Mouse (Mus musculus): ENCODE data around the gene Nutf2. TPM values are rescaled to one million over a fixed set of nuclear protein-coding genes. Genes with fewer than 3 reads are reported as not detected.

Gene Nutf2
- polyA plus RNA-seq, 1 experiment = 15.3 TPM

DNA sequence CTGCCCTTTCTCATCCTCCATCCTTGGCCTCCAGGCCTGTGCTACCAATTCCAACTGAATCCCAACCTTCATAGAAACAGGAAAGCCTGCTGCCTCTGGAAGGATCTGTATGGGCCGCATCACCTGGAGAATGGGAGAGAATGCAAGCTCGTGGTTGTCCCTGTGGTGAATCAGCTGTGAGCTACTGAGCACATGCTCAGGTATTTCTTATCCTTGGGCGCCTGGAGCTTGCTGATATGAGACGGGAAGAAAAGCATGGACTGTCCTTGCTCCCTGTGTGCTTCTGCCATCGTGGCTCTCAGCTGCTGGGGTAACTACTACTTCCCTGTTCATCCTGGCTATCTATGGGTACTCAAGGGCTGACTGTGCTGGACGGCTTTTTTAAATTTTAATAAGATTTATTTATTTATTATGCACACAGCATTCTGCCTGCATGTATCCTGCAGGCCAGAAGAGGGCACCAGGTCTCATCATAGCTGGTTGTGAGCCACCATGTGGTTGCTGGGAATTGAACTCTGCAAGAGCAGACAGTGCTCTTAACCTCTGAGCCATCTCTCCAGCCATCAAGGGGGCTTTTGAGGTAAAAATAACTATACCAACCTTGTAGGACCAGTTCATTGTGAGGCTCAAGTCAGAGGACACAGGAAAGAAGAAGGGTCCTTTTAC, 6.1 kb downstream of the Nutf2 start:
- 72% methylated on average over 6 of the region's 6 CpGs for WGBS
- peaks cover 8% of the 10 kb centered on the region for H3K36me3 ChIP-seq (ENCODE audit: control insufficient read depth, insufficient read depth, low read length)

GRCm38 (mm10) chr8:105874301-105874700, 13.9 kb downstream of the Nutf2 start:
- H3K4me3 ChIP-seq (ENCODE audit: low read depth, low read length) = no peak overlapping the region
- H3K4me1 ChIP-seq (ENCODE audit: control insufficient read depth, insufficient read depth, insufficient read length, low read length) = no peaks in the 10 kb centered on the region
- peaks cover 24% of the 10 kb centered on the region for H3K36me3 ChIP-seq (ENCODE audit: control insufficient read depth, insufficient read depth, low read length)
- 77% methylated on average over 6 of the region's 6 CpGs for WGBS
- no peak for TF ChIP-seq POLR2A (IDR thresholded peaks at IDR 0.05; ENCODE audit: low read depth, low read length)
- TF ChIP-seq CTCF (IDR thresholded peaks at IDR 0.05; ENCODE audit: extremely low read depth, insufficient read length, insufficient replicate concordance, low read depth, low read length) = no peak
- H3K27ac ChIP-seq (ENCODE audit: insufficient read depth, low read depth, low read length) = no peak overlapping the region
- H3K27me3 ChIP-seq (ENCODE audit: control insufficient read depth, insufficient read depth, low read length) = no peaks in the 10 kb centered on the region

More for the DNA sequence above, 6.1 kb downstream of the Nutf2 start:
- TF ChIP-seq POLR2A (IDR thresholded peaks at IDR 0.05; ENCODE audit: low read depth, low read length) (no peak), CTCF (IDR thresholded peaks at IDR 0.05; ENCODE audit: extremely low read depth, insufficient read length, insufficient replicate concordance, low read depth, low read length) (peak; percentile 25; the same call in 1 of the 2 replicates)
- no peaks in the 10 kb centered on the region for H3K27me3 ChIP-seq (ENCODE audit: control insufficient read depth, insufficient read depth, low read length)
- no peak overlapping the region for H3K27ac ChIP-seq (ENCODE audit: insufficient read depth, low read depth, low read length)
- H3K4me3 ChIP-seq (ENCODE audit: low read depth, low read length) = no peak overlapping the region
- peaks cover 6% of the 10 kb centered on the region; the same call in 1 of the 2 replicates for H3K4me1 ChIP-seq (ENCODE audit: control insufficient read depth, insufficient read depth, insufficient read length, low read length)

- TF ChIP-seq CTCF (IDR thresholded peaks at IDR 0.05; ENCODE audit: extremely low read depth, insufficient read length, insufficient replicate concordance, low read depth, low read length) (no peak), POLR2A (IDR thresholded peaks at IDR 0.05; ENCODE audit: low read depth, low read length) (peak; percentile 89)
- peaks cover 32% of the 10 kb centered on the region for H3K36me3 ChIP-seq (ENCODE audit: control insufficient read depth, insufficient read depth, low read length)
- 1% methylated on average over 45 of the region's 45 CpGs for WGBS
Observed at GRCm38 (mm10) chr8:105880754-105881520, 20.6 kb downstream of the Nutf2 start, which contains the start of gene Edc4. Gene Edc4 (plus strand): TSS chr8:105880881.

DNA sequence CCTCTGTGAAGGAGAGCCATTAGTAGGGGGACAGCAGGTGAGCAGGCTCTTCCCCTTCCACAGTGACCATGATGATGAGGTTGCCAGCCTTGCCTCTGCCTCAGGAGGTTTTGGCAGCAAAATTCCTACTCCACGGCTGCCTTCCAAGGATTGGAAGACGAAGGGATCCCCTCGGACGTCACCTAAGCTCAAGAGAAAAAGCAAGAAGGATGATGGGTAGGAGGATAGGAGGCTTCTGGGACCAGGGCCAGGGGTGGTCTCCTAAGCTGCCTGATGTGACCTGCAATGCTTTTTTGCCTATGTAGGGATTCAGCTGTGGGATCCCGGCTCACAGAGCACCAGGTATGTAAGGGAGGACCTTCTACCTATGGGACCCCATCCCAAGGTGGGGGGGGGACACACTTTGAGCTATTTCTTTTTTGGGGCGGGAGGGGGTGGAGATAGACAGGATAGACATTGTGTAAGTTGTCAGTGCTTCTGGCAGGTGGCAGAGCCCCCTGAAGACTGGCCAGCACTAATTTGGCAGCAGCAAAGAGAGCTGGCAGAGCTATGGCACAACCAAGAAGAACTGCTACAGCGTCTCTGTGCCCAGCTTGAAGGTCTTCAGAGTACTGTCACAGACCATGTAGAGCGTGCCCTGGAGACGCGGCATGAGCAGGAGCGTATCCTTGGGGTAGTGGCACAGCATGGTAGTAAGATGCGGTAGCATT, 29.5 kb downstream of the Nutf2 start:
- peaks cover 70% of the 10 kb centered on the region for H3K36me3 ChIP-seq (ENCODE audit: control insufficient read depth, insufficient read depth, low read length)

More at GRCm38 (mm10) chr8:105880754-105881520, 20.6 kb downstream of the Nutf2 start, which contains the start of gene Edc4:
- Histone ChIP-seq H3K27ac (ENCODE audit: insufficient read depth, low read depth, low read length) (no peak within 1 kb of the TSS), H3K4me3 (ENCODE audit: low read depth, low read length) (peak within 1 kb of the TSS; percentile 76), H3K4me1 (ENCODE audit: control insufficient read depth, insufficient read depth, insufficient read length, low read length) (peaks cover 7% of the 10 kb centered on the region; the same call in 1 of the 2 replicates), H3K27me3 (ENCODE audit: control insufficient read depth, insufficient read depth, low read length) (no peaks in the 10 kb centered on the region)

GRCm38 (mm10) chr8:105890870-105891269, 30.5 kb downstream of the Nutf2 start:
- no peak for TF ChIP-seq POLR2A (IDR thresholded peaks at IDR 0.05; ENCODE audit: low read depth, low read length)
- no peak for TF ChIP-seq CTCF (IDR thresholded peaks at IDR 0.05; ENCODE audit: extremely low read depth, insufficient read length, insufficient replicate concordance, low read depth, low read length)
- Histone ChIP-seq H3K4me3 (ENCODE audit: low read depth, low read length) (no peak overlapping the region), H3K36me3 (ENCODE audit: control insufficient read depth, insufficient read depth, low read length) (peaks cover 60% of the 10 kb centered on the region), H3K27ac (ENCODE audit: insufficient read depth, low read depth, low read length) (no peak overlapping the region), H3K27me3 (ENCODE audit: control insufficient read depth, insufficient read depth, low read length) (no peaks in the 10 kb centered on the region), H3K4me1 (ENCODE audit: control insufficient read depth, insufficient read depth, insufficient read length, low read length) (no peaks in the 10 kb centered on the region)
- 73% methylated on average over 6 of the region's 6 CpGs for WGBS

More for the DNA sequence above, 29.5 kb downstream of the Nutf2 start:
- TF ChIP-seq CTCF (IDR thresholded peaks at IDR 0.05; ENCODE audit: extremely low read depth, insufficient read length, insufficient replicate concordance, low read depth, low read length) = no peak
- no peak for TF ChIP-seq POLR2A (IDR thresholded peaks at IDR 0.05; ENCODE audit: low read depth, low read length)
- Histone ChIP-seq H3K4me3 (ENCODE audit: low read depth, low read length) (no peak overlapping the region), H3K4me1 (ENCODE audit: control insufficient read depth, insufficient read depth, insufficient read length, low read length) (no peaks in the 10 kb centered on the region), H3K27me3 (ENCODE audit: control insufficient read depth, insufficient read depth, low read length) (no peaks in the 10 kb centered on the region), H3K27ac (ENCODE audit: insufficient read depth, low read depth, low read length) (no peak overlapping the region)
- WGBS = 93% methylated on average over 12 of the region's 12 CpGs

GRCm38 (mm10) chr8:105892432-105892831, 32.1 kb downstream of the Nutf2 start:
- no peak overlapping the region for H3K27ac ChIP-seq (ENCODE audit: insufficient read depth, low read depth, low read length)
- TF ChIP-seq CTCF (IDR thresholded peaks at IDR 0.05; ENCODE audit: extremely low read depth, insufficient read length, insufficient replicate concordance, low read depth, low read length) = peak; percentile 47; the same call in 1 of the 2 replicates
- TF ChIP-seq POLR2A (IDR thresholded peaks at IDR 0.05; ENCODE audit: low read depth, low read length) = no peak
- H3K27me3 ChIP-seq (ENCODE audit: control insufficient read depth, insufficient read depth, low read length) = no peaks in the 10 kb centered on the region
- no peak overlapping the region for H3K4me3 ChIP-seq (ENCODE audit: low read depth, low read length)
- H3K4me1 ChIP-seq (ENCODE audit: control insufficient read depth, insufficient read depth, insufficient read length, low read length) = no peaks in the 10 kb centered on the region
- 86% methylated on average over 6 of the region's 6 CpGs for WGBS
- H3K36me3 ChIP-seq (ENCODE audit: control insufficient read depth, insufficient read depth, low read length) = peaks cover 45% of the 10 kb centered on the region

Data from small intestine, adult 2 months (tissue).